Mouse (Mus musculus) small intestine, adult 2 months (tissue): ENCODE measurements around the gene Gm21721. TPM values are rescaled to one million over a fixed set of nuclear protein-coding genes. Genes with fewer than 3 reads are reported as not detected.
"Not testable (repeated sequence)": the region's sequence is repeated elsewhere in the genome, so short reads cannot be mapped to it uniquely, and the experiment has no call there.

ENCODE experiments used
- H3K27ac ChIP-seq: fragments of 200-500 bp; 2 replicates; pipeline ENCODE4 v1.5.1; 2012; ENCODE audit warnings: low read depth, low read length, control low read depth, inconsistent platforms; ENCODE audit not compliant: insufficient read depth
- H3K27me3 ChIP-seq: fragments of 200-500 bp; 2 replicates; pipeline ENCODE4 v1.6.1; 2012; ENCODE audit warnings: mild to moderate bottlenecking, moderate library complexity, low read length, inconsistent platforms; ENCODE audit not compliant: control insufficient read depth, insufficient read depth
- H3K36me3 ChIP-seq: fragments of 200-500 bp; 2 replicates; pipeline ENCODE4 v1.6.1; 2012; ENCODE audit warnings: mild to moderate bottlenecking, low read length, control low read depth, inconsistent platforms; ENCODE audit not compliant: control insufficient read depth, insufficient read depth
- H3K4me1 ChIP-seq: fragments of 200-500 bp; 2 replicates; pipeline ENCODE4 v1.6.1; 2012; ENCODE audit warnings: low read length, inconsistent platforms, mixed read lengths; ENCODE audit not compliant: control insufficient read depth, insufficient read depth, insufficient read length
- H3K4me3 ChIP-seq: fragments of 200-500 bp; 2 replicates; pipeline ENCODE4 v1.5.1; 2012; ENCODE audit warnings: low read depth, mild to moderate bottlenecking, control low read depth, inconsistent platforms, low read length, moderate library complexity
- WGBS: fragments of 180-500 bp; shearing (Covaris S2); methylation state at CpG from one replicate; pipeline ENCODE4 v1.1.7; 2018; 5-methylcytosine and 5-hydroxymethylcytosine counted together
- polyA plus RNA-seq: library from polyadenylated mRNA; depleted of rRNA; stranded (reverse); fragments of >200 nt; gene quantifications from 2 replicates; pipeline ENCODE4 v1.2.3, GENCODE M21; 2012; rRNA removed

Gene Gm21721
- not detected in 2 replicates for polyA plus RNA-seq

GRCm38 (mm10) chrY:9202090-9202489 is at the start of gene Gm21721:
Gene Gm21721 (minus strand): TSS chrY:9202190.
- not testable (repeated sequence) for H3K4me3 ChIP-seq, H3K36me3 ChIP-seq, H3K4me1 ChIP-seq, H3K27ac ChIP-seq, H3K27me3 ChIP-seq
- WGBS = 0% methylated on average over 1 of the region's 2 CpGs

Other genes starting within 250 kb of the Gm21721 start
- not detected in 2 replicates for gene Gm21292, start 68.3 kb downstream of the Gm21721 start, polyA plus RNA-seq
- gene Gm21812, start 145.0 kb upstream of the Gm21721 start, polyA plus RNA-seq = not detected in 2 replicates
- not detected in 2 replicates for gene Gm21874, start 214.0 kb upstream of the Gm21721 start, polyA plus RNA-seq